Mouse (Mus musculus): ENCODE measurements around the gene Gm9767.

The Gm9767 gene

GRCm38 (mm10) chr10:26077671-26078481 is at the start of gene Gm9767:
TSS of gene Gm9767 (plus strand) at chr10:26078255.
- no peak for DNase-seq

DNA sequence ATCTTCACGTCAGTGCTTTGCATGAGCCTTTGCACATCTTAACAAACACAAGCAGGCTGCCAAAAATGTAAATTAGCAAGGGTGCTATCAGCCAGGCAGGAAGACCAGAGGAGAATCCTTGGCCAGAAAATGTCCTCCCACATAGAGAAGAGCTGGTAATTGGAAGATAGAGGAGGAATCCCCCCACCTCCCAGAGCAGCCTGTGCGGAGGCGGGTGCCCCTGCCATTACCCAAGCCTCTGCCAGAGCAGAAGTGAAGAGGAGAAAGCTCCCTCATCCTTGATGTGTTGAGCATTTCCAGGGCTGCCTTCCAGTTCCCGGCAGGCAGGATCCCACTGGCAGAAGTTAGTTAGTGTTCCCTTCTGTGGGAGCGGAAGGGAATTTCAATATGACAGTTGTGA is 43.1 kb upstream of the Gm9767 start:
- DNase-seq, result no peak

GRCm38 (mm10) chr10:26051177-26051576 is 26.9 kb upstream of the Gm9767 start:
- no peak for DNase-seq

- DNase-seq, result no peak
Observed at GRCm38 (mm10) chr10:26059662-26060307, 18.3 kb upstream of the Gm9767 start.

DNA sequence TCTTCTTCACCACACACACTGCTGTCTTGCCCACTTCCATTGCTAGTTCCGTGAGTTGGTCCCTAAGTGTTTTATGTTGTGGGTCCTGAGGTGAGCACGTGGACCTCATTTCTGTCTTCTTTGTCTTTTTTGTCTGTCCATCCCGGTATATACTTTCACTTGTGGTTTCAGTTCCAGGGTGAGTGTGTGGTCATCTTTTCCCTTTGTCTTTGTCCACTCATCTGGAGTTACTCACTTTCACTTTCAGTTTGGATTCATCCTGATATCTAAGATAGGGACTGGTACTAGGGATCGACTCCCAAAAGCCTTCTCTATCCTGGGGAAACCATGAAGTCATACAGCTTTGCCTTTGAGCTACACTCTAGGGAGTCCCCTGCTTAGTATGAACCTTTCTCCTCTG is 15.0 kb upstream of the Gm9767 start:
- no peak for DNase-seq

- no peak for DNase-seq
Observed at GRCm38 (mm10) chr10:26071986-26072385, 6.1 kb upstream of the Gm9767 start.

DNA sequence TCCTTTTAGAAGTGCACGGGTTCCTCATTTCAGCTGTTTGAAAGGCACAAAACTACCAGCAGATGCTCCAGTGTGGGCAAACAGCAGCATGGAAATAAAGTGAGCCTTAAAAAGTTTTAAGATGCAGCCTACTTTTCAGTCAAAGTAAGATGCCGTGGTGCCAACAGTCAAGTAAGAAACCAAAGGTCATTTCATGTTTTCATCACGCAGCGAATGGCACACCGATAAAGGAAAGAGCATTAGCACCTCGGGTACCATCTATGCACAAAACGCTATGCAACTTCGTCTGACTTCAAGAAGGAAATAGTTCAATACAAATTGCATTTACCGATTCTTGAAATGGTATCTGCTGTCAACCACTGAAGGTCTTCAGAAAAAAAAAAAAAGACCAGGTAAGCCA is 1.1 kb upstream of the Gm9767 start:
- no peak for DNase-seq

- DNase-seq, result peak; percentile 21
Observed at GRCm38 (mm10) chr10:26078521-26079142, 577 bp downstream of the Gm9767 start, which contains the start of gene Tmem200a. TSS of gene Tmem200a (minus strand) at chr10:26079052.

GRCm38 (mm10) chr10:26079678-26080077 is 1.6 kb downstream of the Gm9767 start:
- DNase-seq, result no peak

DNA sequence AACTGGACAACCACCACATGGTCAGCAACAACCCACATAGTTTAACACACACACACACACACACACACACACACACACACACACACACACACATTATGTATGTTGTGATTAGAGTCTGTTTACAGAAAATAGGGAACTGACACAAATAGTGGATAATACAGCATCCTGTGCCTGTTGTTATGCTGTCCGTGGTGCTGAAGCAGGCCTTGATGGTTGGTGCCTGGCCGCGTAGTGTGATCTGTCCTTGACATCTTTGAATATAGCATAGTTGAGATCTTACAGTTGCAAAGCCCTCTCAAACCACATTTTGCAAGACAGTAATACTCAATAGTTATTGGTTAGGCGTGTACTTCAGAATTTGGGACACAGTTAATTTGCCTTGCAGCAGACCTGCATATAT is 4.0 kb downstream of the Gm9767 start:
- no peak for DNase-seq

DNA sequence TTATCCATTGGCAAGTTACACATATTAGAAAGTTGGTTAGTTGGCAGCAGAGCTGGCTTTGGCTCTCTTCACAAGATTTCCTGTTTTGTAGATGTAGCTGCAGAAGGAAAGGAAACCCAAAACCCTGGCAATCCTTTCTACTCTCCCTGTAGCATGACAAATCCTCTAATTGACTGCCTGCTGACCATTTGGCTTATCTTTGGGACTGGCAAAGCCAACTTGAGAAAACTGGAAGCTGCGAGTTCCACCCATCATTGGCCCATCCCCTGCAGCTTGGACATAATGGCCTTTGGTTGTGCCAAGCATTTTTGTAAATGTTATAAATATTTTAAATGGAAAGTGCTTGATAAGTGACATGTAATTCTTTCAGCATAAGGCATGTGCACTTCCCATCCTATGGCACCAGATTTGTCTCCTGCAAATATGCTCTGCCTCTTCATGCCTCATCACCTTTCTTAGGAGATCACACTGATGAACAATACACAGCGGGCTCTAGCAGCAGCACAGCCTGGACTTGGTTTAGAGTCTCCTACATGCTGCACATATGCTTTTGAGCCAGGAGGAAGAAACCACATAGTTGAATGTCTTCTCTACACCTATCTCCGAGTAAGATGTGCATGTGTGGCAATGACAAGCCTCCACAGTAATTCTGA is 25.4 kb downstream of the Gm9767 start:
- no peak for DNase-seq

DNA sequence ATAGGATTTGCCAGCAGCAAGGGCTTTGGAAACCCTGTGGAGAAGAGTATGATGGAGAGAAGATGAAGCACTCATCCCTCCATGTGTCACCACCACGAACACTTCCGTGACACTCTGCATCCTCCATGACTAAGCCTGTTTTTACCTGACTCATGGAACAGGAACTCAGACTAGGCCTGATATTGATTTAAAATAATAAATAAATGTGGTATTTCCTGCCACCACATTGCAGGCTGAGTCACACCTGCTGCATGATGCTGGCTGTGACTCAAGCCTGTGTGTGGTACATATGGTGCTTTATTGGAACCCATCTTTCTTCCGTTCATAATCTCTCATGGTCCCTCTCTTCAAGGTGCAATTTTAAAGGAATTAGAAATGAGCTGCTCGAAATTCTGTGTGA is 36.4 kb downstream of the Gm9767 start:
- DNase-seq, result no peak

DNA sequence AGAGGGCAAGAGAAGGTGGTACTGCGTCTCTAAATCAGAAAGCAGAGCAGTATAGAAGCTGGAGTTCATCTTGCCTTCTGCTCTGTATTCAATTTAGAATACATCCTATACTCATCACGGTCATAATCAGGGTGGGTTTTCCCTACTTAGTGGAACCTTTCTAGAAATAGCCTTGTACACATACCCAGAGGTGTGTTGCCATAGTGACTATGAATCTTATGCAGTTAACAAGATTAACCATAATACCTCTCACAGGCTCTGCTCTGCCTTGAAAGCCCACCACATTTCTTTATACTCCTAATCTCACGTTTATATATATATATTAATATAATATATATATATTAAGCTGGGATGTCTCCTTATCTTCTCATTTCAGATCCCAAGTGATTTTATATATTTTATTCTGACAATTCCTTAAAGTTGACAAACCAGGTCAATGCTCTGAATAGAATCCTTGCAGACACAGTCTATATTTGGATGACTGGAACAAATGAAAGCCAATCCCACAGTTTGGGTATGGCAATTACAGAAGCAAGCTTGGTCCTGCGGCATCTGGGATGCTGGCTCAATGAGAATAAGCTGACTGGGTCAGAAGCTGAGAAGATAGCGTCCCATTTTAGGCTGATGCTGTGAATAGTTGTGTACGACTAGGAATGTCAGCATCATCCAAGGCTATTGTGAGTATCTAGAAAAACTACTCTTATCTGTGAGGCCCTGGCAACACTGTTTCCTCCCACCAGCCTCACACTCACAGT is 41.2 kb downstream of the Gm9767 start:
- DNase-seq, result no peak

DNA sequence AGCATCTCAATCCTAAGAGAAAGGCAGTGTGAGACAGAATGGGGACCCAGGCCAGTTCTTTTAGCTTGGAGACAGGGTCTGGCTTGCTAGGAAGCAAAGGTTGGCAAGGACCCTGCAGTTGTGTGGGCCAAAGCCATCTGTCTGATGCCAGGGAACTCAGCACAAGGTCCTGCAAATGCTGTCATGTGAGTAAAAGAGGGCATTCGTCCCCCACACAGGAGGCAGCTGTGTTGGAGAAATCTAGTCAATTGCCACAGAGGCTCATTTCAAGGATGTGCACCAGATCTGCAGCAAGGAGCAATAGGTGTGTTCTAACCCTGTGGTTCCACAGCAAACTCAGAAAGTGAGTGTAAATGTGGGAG is 41.7 kb downstream of the Gm9767 start:
- DNase-seq, result no peak
